Mouse (Mus musculus): ENCODE measurements around the gene Tmbim7.

GRCm38 (mm10) chr5:3648206-3648848 lies 2.7 kb upstream of the Tmbim7 start:
- TF ChIP-seq CTCF (IDR thresholded peaks at IDR 0.05; ENCODE audit: extremely low read depth, insufficient read depth, low read length): no peak
- no peak for TF ChIP-seq POLR2A (IDR thresholded peaks at IDR 0.05; ENCODE audit: extremely low read depth, insufficient read depth, low read length)
